In the genomic region with DNA sequence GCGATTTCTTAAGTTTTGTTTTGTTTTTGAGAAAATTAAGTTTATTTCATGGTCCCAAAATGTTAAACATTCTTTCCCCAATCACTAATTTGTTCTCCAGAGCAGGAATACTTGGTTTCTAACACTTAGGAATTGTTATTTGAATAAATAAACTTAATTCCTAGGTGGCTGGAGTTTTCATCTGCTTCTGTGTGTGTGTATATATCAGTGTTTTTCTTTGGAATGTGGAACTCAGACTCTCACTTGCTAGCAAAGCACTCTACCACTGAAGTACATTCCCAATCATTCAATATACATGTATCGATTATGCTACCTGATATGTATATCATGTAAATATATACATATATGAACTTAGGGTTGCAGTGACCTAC, we compare ENCODE assay signal across 8 mouse cellular contexts. TPM values are rescaled to one million over a fixed set of nuclear protein-coding genes. Genes with fewer than 3 reads are reported as not detected.
DNase-seq lines count a peak whose midpoint lies in the region; ATAC-seq and TF ChIP-seq lines count a peak whose summit lies in the region.

No protein-coding gene starts in this region.

- H3K4me1 ChIP-seq in heart, embryonic 14.5 days (ENCODE audit: control insufficient read depth in 2 of 2, insufficient read depth in 2 of 2, low read length in 2 of 2): no peaks in the 10 kb centered on the region
- peaks cover 9% of the 10 kb centered on the region for H3K4me1 ChIP-seq in G1E (ENCODE audit: insufficient read depth, low read depth, low read length)
- peaks cover 14% of the 10 kb centered on the region for H3K4me1 ChIP-seq in hindbrain, embryonic 10.5 days (replicated peaks)
- H3K4me1 ChIP-seq in midbrain, embryonic 10.5 days: peaks cover 17% of the 10 kb centered on the region

- H3K4me3 ChIP-seq in heart, embryonic 14.5 days (ENCODE audit: control insufficient read depth in 1 of 2, insufficient read depth in 1 of 2, low read depth in 1 of 2, low read length in 2 of 2): peak overlapping the region; percentile 61 to 69
- H3K4me3 ChIP-seq in G1E (ENCODE audit: low read depth, low read length): peak overlapping the region; percentile 86
- peak overlapping the region; percentile 75 for H3K4me3 ChIP-seq in hindbrain, embryonic 10.5 days
- peak overlapping the region; percentile 79 for H3K4me3 ChIP-seq in midbrain, embryonic 10.5 days

- TF ChIP-seq CTCF in G1E (IDR thresholded peaks at IDR 0.05; ENCODE audit: low read depth, low read length): no peak

- H3K36me3 ChIP-seq in heart, embryonic 14.5 days (ENCODE audit: control insufficient read depth, insufficient read depth, low read length): peaks cover 5% of the 10 kb centered on the region; the same call in 1 of the 2 replicates
- peaks cover 25% of the 10 kb centered on the region for H3K36me3 ChIP-seq in G1E (replicated peaks)
- peaks cover 16% of the 10 kb centered on the region for H3K36me3 ChIP-seq in hindbrain, embryonic 10.5 days
- H3K36me3 ChIP-seq in midbrain, embryonic 10.5 days: peaks cover 25% of the 10 kb centered on the region

- H3K27ac ChIP-seq in heart, embryonic 14.5 days (replicated peaks in 1 of 2; ENCODE audit: control insufficient read depth in 1 of 2, insufficient read depth in 1 of 2, low read depth in 2 of 2, low read length in 2 of 2): peak overlapping the region in 1 of 2 experiments; percentile 97; a peak in 1 of 4 replicates
- peak overlapping the region; percentile 98 for H3K27ac ChIP-seq in hindbrain, embryonic 10.5 days
- H3K27ac ChIP-seq in midbrain, embryonic 10.5 days (replicated peaks): peak overlapping the region; percentile 99

- H3K9me3 ChIP-seq in heart, embryonic 14.5 days (ENCODE audit: control insufficient read depth, low read length): no peaks in the 10 kb centered on the region
- no peaks in the 10 kb centered on the region for H3K9me3 ChIP-seq in G1E (replicated peaks)
- H3K9me3 ChIP-seq in hindbrain, embryonic 10.5 days: no peaks in the 10 kb centered on the region
- no peaks in the 10 kb centered on the region for H3K9me3 ChIP-seq in midbrain, embryonic 10.5 days (replicated peaks)

- intact Hi-C loops in left cerebral cortex, postnatal 4 days (cut with DNase I): no loop called here

- 47% methylated on average over 2 of the region's 2 CpGs for WGBS in heart, embryonic 14.5 days
- WGBS in hindbrain, embryonic 10.5 days: 44% methylated on average over 2 of the region's 2 CpGs
- WGBS in midbrain, embryonic 10.5 days: 46% methylated on average over 2 of the region's 2 CpGs

- no peak for DNase-seq in heart, postnatal 4 days
- DNase-seq in G1E (ENCODE audit: low spot score): no peak
- no peak for DNase-seq in hindbrain, embryonic 10.5 days (ENCODE audit: low spot score)
- DNase-seq in midbrain, embryonic 10.5 days (ENCODE audit: low spot score): no peak
- no peak for DNase-seq in layer of hippocampus, adult 9-11 months
- DNase-seq in adrenal gland, postnatal 36 days: no peak
- DNase-seq in left cerebral cortex, postnatal 4 days: no peak

- H3K27me3 ChIP-seq in heart, embryonic 14.5 days (ENCODE audit: control insufficient read depth, insufficient read depth, low read length): no peaks in the 10 kb centered on the region
- no peaks in the 10 kb centered on the region for H3K27me3 ChIP-seq in G1E (ENCODE audit: insufficient read depth, low read length)
- no peaks in the 10 kb centered on the region for H3K27me3 ChIP-seq in hindbrain, embryonic 10.5 days (ENCODE audit: insufficient read depth, poor library complexity, severe bottlenecking)
- no peaks in the 10 kb centered on the region for H3K27me3 ChIP-seq in midbrain, embryonic 10.5 days (ENCODE audit: low read depth, poor library complexity, severe bottlenecking)

- H3K9ac ChIP-seq in heart, embryonic 14.5 days (ENCODE audit: low read length): peak overlapping the region; percentile 85

- H3K4me2 ChIP-seq in heart, embryonic 14.5 days (ENCODE audit: low read length): peak overlapping the region; percentile 68

- no peak for ATAC-seq in heart, embryonic 14.5 days (ENCODE audit: insufficient number of reproducible peaks, insufficient read depth, low FRiP score, low read depth)
- ATAC-seq in G1E (ENCODE audit: extremely low read depth, insufficient number of reproducible peaks, low FRiP score, poor library complexity, severe bottlenecking): no peak

RNA-seq across cellular contexts. Expression of gene Ddx59, which starts 0.7 kb away (rescaled TPM):
- 11.2 and 12.5 TPM in 2 replicates for polyA plus RNA-seq in heart, embryonic 14.5 days (2014; fragmentation: Nextera tagmentation; extraction: Ambion mirVana)
- total RNA-seq in heart, postnatal 4 days (2021): 10 to 100 TPM; 11.9 TPM
- total RNA-seq in G1E (2014; fragmentation: Nextera tagmentation) (26.7 and 26.8 TPM in 2 replicates), G1E (2017) (23.9 and 24.3 TPM in 2 replicates)
- 1.3 and 2.7 TPM in 2 replicates for polyA plus RNA-seq in G1E (2012)
- polyA plus RNA-seq in hindbrain, embryonic 10.5 days (2016; fragmentation: Nextera tagmentation; extraction: Ambion mirVana): 17.7 and 21.1 TPM in 2 replicates
- 19.6 and 20.7 TPM in 2 replicates for polyA plus RNA-seq in midbrain, embryonic 10.5 days (2016; fragmentation: Nextera tagmentation; extraction: Ambion mirVana)
- 10 to 100 TPM; 10.5 to 14.8 TPM for total RNA-seq in adrenal gland, postnatal 36 days (2021)
- 10 to 100 TPM; 11.2 to 14.1 TPM for total RNA-seq in left cerebral cortex, postnatal 4 days (2021)

RNA-seq across cellular contexts. Expression of gene Kif14, which starts 50.4 kb away (rescaled TPM):
- polyA plus RNA-seq in heart, embryonic 14.5 days (2014; fragmentation: Nextera tagmentation; extraction: Ambion mirVana): 4.4 and 4.5 TPM in 2 replicates
- total RNA-seq in heart, postnatal 4 days (2021): 1 to 10 TPM; 7.3 to 7.8 TPM
- total RNA-seq in G1E (2014; fragmentation: Nextera tagmentation) (53.3 and 56.7 TPM in 2 replicates), G1E (2017) (29.5 and 33.9 TPM in 2 replicates)
- polyA plus RNA-seq in G1E (2012): 1.4 and 1.9 TPM in 2 replicates
- polyA plus RNA-seq in hindbrain, embryonic 10.5 days (2016; fragmentation: Nextera tagmentation; extraction: Ambion mirVana): 6.1 and 7.3 TPM in 2 replicates
- 7.1 and 8.3 TPM in 2 replicates for polyA plus RNA-seq in midbrain, embryonic 10.5 days (2016; fragmentation: Nextera tagmentation; extraction: Ambion mirVana)
- total RNA-seq in adrenal gland, postnatal 36 days (2021): under 1 TPM; 0.73 to 0.79 TPM
- total RNA-seq in left cerebral cortex, postnatal 4 days (2021): 1 to 10 TPM; 1.5 to 2.1 TPM
